Mouse (Mus musculus) E14TG2a.4 (cell line): Measurements from ENCODE around the gene Snx27.

Experiments
- CTCF ChIP-seq: conservative IDR thresholded peaks from 2 replicates; pipeline ENCODE4 v1.5.1; 2014; ENCODE audit warnings: low read length
- NANOG ChIP-seq: IDR thresholded peaks from 2 replicates; pipeline ENCODE4 v1.6.1; 2014; ENCODE audit warnings: borderline replicate concordance, low read length, mixed read lengths
- POU5F1 ChIP-seq: IDR thresholded peaks from 2 replicates; pipeline ENCODE4 v1.6.1; 2014; ENCODE audit warnings: low read length, borderline replicate concordance

- no peak for TF ChIP-seq CTCF
- no peak for TF ChIP-seq NANOG
- no peak for TF ChIP-seq POU5F1
Measured at GRCm38 (mm10) chr3:94581138-94581780, 1.3 kb downstream of the Snx27 start.
